Mouse (Mus musculus): ENCODE measurements around the gene Olfr8.
"Not testable (repeated sequence)": the region's sequence is repeated elsewhere in the genome, so short reads cannot be mapped to it uniquely, and the experiment has no call there.

Olfr8 gene

DNA sequence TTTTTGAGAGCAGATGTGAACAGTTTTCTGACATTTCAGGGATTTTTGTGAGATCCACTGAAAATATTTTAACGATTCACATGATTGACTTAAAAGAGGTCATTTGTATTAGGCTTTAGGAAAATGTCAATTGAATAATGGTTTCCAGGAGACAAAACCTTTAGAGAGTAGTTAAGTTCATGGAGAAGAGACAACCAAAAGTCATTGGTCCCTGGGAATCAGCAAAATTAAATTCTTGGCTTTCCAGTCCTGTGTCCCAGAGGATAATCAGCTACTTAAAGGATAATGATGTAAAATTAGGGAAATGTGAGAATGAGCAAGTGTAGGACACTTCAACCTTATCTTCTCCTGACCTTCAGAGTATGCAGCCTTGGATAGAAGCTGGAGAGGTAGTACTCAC is at the start of gene Olfr8:
Olfr8 (plus strand) TSS at position 301 of the 400 bp plus-strand sequence.
- in situ Hi-C loops (cut with MboI; ENCODE audit: low sequenced_read_pairs) = not testable (repeated sequence)

GRCm38 (mm10) chr10:78912871-78913270 is 37.6 kb upstream of the Olfr8 start, which contains the start of gene Olfr1354:
TSS of gene Olfr1354 (plus strand) at chr10:78913171.
- in situ Hi-C loops (cut with MboI; ENCODE audit: low sequenced_read_pairs) = not testable (repeated sequence)

DNA sequence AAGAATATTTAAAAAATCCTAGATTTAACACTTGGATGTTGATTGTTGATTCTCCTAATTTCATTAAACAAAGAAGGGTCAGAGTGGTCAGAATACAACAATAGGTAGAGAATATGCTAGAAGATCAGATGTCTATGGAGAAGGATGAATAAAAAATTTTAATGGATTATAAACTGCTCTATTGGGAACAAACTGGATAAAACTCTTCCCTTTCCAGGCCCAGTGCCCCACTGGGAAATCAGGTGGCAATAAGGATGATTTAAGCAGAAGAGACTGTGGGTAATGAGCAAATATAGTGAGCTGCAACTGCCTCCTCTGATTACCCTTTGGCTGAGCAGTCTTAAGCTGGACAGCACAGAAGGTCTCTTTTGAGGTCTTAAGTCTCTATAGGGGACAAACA is 12.6 kb downstream of the Olfr8 start, which contains the start of gene Olfr1353:
Olfr1353 (plus strand) TSS at position 301 of the 400 bp plus-strand sequence.
- in situ Hi-C loops (cut with MboI; ENCODE audit: low sequenced_read_pairs) = not testable (repeated sequence)

DNA sequence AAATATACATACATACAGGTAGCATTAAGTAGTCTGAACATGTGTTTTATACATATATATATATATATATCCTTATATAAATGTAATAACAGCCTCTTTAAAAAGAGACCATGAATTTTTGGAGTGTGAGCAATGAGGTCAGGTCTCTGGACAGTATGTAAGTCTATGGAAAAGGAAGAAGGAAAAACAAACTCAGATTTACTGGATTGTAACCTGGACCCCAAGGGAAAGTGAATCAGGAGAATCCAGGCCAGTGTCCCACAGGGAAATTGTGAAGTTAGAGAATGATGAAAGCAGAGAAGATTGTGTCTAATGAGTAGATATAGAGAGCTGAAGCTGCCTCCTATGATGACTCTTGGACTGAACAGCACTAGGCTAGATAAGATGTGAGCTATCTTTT is 30.3 kb downstream of the Olfr8 start, which contains the start of gene Olfr1352:
Olfr1352 (plus strand) TSS at position 301 of the 400 bp plus-strand sequence.
- in situ Hi-C loops (cut with MboI; ENCODE audit: low sequenced_read_pairs) = no loop called here

Data from CH12F3 (cell line).